Mouse (Mus musculus): ENCODE data around the gene Sapcd1.

Sapcd1 gene

GRCm38 (mm10) chr17:34980655-34981054 is 47.2 kb downstream of the Sapcd1 start:
- DNase-seq (ENCODE audit: low spot score): no peak

DNA sequence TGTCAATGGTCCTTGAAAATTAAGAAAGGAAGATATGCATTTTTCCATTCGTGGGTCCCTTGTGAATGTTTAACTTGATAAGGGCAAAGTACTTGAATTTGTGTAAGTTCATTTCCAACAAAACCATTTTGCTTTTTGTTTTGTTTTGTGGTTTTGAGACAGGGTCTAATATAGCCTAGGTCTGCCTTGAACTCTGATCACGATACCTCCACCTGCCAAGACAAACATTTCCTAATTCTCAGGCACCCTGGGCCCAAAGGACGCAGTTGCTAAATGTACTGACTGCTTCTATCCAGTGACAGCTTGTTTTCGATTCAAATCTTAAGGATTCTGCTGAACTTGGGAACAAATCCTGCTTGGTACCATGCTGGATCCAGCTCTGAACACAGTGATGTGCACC is 48.2 kb downstream of the Sapcd1 start:
- no peak for DNase-seq (ENCODE audit: low spot score)

DNA sequence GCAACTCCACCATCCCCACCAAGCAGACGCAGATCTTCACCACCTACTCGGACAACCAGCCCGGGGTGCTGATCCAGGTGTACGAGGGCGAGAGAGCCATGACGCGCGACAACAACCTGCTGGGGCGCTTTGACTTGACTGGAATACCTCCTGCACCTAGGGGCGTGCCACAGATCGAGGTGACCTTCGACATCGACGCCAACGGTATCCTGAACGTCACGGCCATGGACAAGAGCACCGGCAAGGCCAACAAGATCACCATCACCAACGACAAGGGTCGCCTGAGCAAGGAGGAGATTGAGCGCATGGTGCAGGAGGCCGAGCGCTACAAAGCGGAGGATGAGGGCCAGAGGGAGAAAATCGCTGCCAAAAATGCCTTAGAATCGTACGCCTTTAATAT is 49.6 kb downstream of the Sapcd1 start:
- DNase-seq (ENCODE audit: low spot score): no peak

DNA sequence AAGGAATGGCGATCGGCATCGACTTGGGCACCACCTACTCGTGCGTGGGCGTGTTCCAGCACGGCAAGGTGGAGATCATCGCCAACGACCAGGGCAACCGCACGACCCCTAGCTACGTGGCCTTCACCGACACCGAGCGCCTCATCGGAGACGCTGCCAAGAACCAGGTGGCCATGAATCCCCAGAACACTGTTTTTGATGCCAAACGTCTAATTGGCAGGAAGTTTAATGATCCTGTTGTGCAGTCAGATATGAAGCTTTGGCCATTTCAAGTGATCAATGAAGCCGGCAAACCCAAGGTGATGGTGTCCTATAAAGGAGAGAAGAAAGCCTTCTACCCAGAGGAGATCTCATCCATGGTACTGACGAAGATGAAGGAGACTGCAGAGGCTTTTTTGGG is 50.8 kb downstream of the Sapcd1 start:
- DNase-seq (ENCODE audit: low spot score): no peak
